Mouse (Mus musculus) hindbrain, embryonic 11.5 days (tissue): ENCODE measurements around the gene Baz1a. TPM values are rescaled to one million over a fixed set of nuclear protein-coding genes. Genes with fewer than 3 reads are reported as not detected.

Experiments used
- ATAC-seq: fragments of 200-750 bp; cut with Nextera tagmentation; 2 replicates; pipeline ENCODE4 v1.8.0; 2017; ENCODE audit warnings: mild to moderate bottlenecking, moderate TSS enrichment, moderate library complexity; ENCODE audit not compliant: low FRiP score
- DNase-seq: peaks from one replicate; pipeline ENCODE4 v3.0.0-alpha.2; 2015; ENCODE audit warnings: low spot score
- H3K27ac ChIP-seq: fragments of 300-500 bp; sonication (generic); 2 replicates; pipeline ENCODE4 v1.5.1; 2014; ENCODE audit warnings: mild to moderate bottlenecking, low read depth, low read length
- H3K27me3 ChIP-seq: fragments of 300-500 bp; sonication (generic); 2 replicates; pipeline ENCODE4 v1.6.1; 2014; ENCODE audit warnings: mild to moderate bottlenecking, low read length, moderate library complexity, mixed read lengths; ENCODE audit not compliant: control insufficient read depth, insufficient read depth
- H3K36me3 ChIP-seq: fragments of 300-500 bp; sonication (generic); 2 replicates; pipeline ENCODE4 v1.6.1; 2014; ENCODE audit warnings: mild to moderate bottlenecking, low read length, moderate library complexity, mixed read lengths; ENCODE audit not compliant: control insufficient read depth, insufficient read depth
- H3K4me1 ChIP-seq: fragments of 300-500 bp; sonication (generic); replicated peaks from 2 replicates; pipeline ENCODE4 v1.6.1; 2014; ENCODE audit warnings: low read length, mixed read lengths; ENCODE audit not compliant: control insufficient read depth, insufficient read depth
- H3K4me2 ChIP-seq: fragments of 300-500 bp; sonication (generic); replicated peaks from 2 replicates; pipeline ENCODE4 v1.6.1; 2014; ENCODE audit warnings: mild to moderate bottlenecking, low read depth, low read length
- H3K4me3 ChIP-seq: fragments of 300-500 bp; sonication (generic); 2 replicates; pipeline ENCODE4 v1.5.1; 2014; ENCODE audit warnings: low read depth, low read length
- H3K9ac ChIP-seq: fragments of 300-500 bp; sonication (generic); 2 replicates; pipeline ENCODE4 v1.6.1; 2014; ENCODE audit warnings: low read depth, low read length
- H3K9me3 ChIP-seq: fragments of 300-500 bp; sonication (generic); 2 replicates; pipeline ENCODE4 v1.6.1; 2016; ENCODE audit warnings: low read length; ENCODE audit not compliant: control insufficient read depth
- WGBS: fragments of 180-500 bp; shearing (Covaris S2); extraction: QIAGEN DNeasy Blood & Tissue Kit; methylation state at CpG from one replicate; pipeline ENCODE4 v1.1.7; 2014; 5-methylcytosine and 5-hydroxymethylcytosine counted together
- polyA plus RNA-seq: library from polyadenylated mRNA; unstranded; fragments of >200 nt; fragmentation: Nextera tagmentation; extraction: Ambion mirVana; gene quantifications from 2 replicates; pipeline ENCODE4 v1.2.1, GENCODE M21; 2014

Baz1a gene
- polyA plus RNA-seq, 1 experiment from 2014 or later = 42.1 TPM

GRCm38 (mm10) chr12:54999016-54999690, 15.0 kb downstream of the Baz1a start:
- Histone ChIP-seq H3K4me2 (no peak overlapping the region), H3K27me3 (no peaks in the 10 kb centered on the region), H3K36me3 (no peaks in the 10 kb centered on the region), H3K9me3 (no peaks in the 10 kb centered on the region), H3K4me3 (no peak overlapping the region), H3K27ac (no peak overlapping the region), H3K9ac (no peak overlapping the region), H3K4me1 (no peaks in the 10 kb centered on the region)
- WGBS = 80% methylated on average over 14 of the region's 14 CpGs
- DNase-seq = no peak
- ATAC-seq = no peak

GRCm38 (mm10) chr12:54998411-54998810, 15.7 kb downstream of the Baz1a start:
- 68% methylated on average over 5 of the region's 5 CpGs for WGBS
- Histone ChIP-seq H3K4me2 (no peak overlapping the region), H3K27ac (no peak overlapping the region), H3K36me3 (no peaks in the 10 kb centered on the region), H3K9me3 (no peaks in the 10 kb centered on the region), H3K4me3 (no peak overlapping the region), H3K9ac (no peak overlapping the region), H3K27me3 (no peaks in the 10 kb centered on the region), H3K4me1 (no peaks in the 10 kb centered on the region)
- DNase-seq (no peak), ATAC-seq (no peak)

DNA sequence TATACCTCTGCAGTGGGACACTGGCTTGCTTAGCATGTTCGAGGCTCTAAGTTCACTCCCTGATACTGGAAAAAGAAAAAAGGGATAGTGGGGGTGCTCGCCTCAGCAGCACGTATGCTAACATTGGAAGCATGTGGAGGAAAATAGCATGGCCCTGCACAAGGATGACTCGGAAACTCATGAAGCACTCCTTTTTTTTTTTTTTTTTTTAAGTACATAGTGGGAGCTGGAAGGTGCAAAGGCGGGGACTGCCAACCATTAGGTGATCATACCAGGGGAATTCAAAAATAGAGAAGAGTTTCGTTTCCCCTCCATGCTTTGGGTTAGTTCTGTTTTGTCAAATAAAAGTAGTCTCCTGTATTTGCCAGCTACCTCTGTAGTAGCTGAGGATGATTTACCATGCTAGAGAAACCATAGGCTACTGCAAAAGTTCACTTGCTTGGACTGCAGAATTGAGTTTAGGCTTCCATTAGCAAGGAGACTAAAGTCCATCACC, 17.1 kb downstream of the Baz1a start:
- Histone ChIP-seq H3K4me1 (no peaks in the 10 kb centered on the region), H3K36me3 (no peaks in the 10 kb centered on the region), H3K27me3 (no peaks in the 10 kb centered on the region), H3K4me2 (no peak overlapping the region), H3K27ac (no peak overlapping the region), H3K4me3 (no peak overlapping the region), H3K9me3 (no peaks in the 10 kb centered on the region), H3K9ac (no peak overlapping the region)
- DNase-seq = no peak
- WGBS = 94% methylated on average over 6 of the region's 6 CpGs
- ATAC-seq = no peak

DNA sequence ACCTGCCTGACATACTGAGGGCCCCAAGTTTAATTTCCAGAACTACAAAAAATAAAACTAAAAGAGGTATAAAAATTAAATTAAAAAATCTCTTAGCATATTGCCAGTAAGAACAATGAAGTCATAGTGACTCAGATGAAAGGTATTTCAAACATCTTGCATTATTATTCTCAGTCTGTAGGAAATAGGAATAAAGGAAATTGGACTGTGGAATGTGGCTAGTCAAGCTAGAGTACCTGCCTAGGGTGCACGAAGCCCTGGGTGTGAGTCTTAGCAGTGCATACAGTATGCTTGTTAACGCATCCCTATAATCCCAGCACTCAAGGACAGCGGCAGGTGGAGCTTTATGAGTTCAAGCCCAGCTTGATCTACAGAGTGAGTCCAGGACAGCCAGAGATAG, 18.2 kb downstream of the Baz1a start:
- no peak overlapping the region for H3K27ac ChIP-seq
- no peak overlapping the region for H3K4me3 ChIP-seq
- 86% methylated on average over 3 of the region's 3 CpGs for WGBS
- H3K27me3 ChIP-seq = no peaks in the 10 kb centered on the region
- no peaks in the 10 kb centered on the region for H3K9me3 ChIP-seq
- no peak overlapping the region for H3K9ac ChIP-seq
- DNase-seq (no peak), ATAC-seq (no peak)
- no peak overlapping the region for H3K4me2 ChIP-seq
- no peaks in the 10 kb centered on the region for H3K36me3 ChIP-seq
- no peaks in the 10 kb centered on the region for H3K4me1 ChIP-seq

- Histone ChIP-seq H3K9me3 (no peaks in the 10 kb centered on the region), H3K27ac (no peak overlapping the region), H3K4me3 (no peak overlapping the region), H3K27me3 (no peaks in the 10 kb centered on the region), H3K4me1 (no peaks in the 10 kb centered on the region), H3K36me3 (no peaks in the 10 kb centered on the region), H3K4me2 (no peak overlapping the region), H3K9ac (no peak overlapping the region)
- 96% methylated on average over 4 of the region's 4 CpGs for WGBS
- DNase-seq (no peak), ATAC-seq (no peak)
Measured at GRCm38 (mm10) chr12:54994418-54994817, 19.7 kb downstream of the Baz1a start.

DNA sequence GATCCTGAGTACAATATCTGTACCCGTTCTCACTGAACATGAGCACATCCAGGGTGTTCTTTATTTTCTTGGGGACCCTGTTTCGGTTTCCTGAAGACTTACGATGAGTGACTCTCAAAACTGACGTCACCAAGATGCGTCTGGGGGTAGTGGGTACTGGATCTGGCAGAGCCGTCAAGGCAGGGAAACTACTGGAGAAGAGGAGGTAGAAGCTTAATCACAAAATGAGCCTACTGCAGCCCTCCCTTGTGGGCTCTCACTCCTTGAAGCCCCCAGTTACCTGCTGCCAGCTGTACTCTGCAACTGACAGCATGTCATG, 20.1 kb downstream of the Baz1a start:
- ATAC-seq = no peak
- Histone ChIP-seq H3K4me2 (no peak overlapping the region), H3K9ac (no peak overlapping the region)

DNA sequence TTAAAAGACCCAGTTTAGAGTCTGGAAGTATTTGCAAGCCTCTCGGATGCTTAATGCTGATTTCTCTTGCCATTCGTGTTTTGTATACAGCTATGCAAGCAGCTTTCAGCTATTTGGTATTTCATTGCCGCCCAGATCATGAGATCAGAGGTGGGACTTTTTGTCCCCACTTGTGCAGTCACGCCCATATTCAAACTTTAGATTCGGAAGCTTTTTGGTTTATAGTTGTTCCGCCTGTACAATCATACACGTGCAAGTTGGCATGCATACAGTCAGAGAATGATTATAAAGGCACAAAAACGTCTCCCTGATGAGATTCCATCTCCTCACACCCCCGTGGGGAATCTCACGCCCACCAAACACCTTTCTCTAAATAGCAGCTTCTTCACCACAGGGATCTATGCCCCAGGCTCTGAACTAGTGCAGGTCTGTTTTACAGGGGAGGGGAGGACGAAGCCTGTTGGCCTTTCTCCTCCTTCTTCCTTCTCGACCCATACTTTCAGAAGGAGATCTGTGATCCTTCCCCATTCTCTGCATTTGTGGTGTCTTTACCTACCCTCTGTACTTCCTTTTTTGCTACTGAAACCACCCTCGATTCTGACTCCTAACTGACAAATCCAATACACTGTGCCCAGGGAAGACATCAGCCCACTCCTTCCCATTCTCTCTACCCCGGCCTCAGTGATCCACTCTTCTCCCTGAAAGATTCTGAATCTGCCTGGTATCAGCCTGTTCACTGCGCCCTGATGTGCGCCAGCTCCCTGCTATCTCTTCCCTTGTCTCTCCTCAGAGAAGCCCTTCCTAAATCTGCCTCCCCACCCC, 20.7 kb downstream of the Baz1a start:
- WGBS = 68% methylated on average over 16 of the region's 16 CpGs

More for the DNA sequence above, 20.1 kb downstream of the Baz1a start:
- 82% methylated on average over 6 of the region's 6 CpGs for WGBS
- H3K4me1 ChIP-seq = no peaks in the 10 kb centered on the region
- no peak for DNase-seq
- no peak overlapping the region for H3K4me3 ChIP-seq
- H3K9me3 ChIP-seq = no peaks in the 10 kb centered on the region
- H3K27ac ChIP-seq = no peak overlapping the region
- H3K27me3 ChIP-seq = no peaks in the 10 kb centered on the region
- no peaks in the 10 kb centered on the region for H3K36me3 ChIP-seq

DNA sequence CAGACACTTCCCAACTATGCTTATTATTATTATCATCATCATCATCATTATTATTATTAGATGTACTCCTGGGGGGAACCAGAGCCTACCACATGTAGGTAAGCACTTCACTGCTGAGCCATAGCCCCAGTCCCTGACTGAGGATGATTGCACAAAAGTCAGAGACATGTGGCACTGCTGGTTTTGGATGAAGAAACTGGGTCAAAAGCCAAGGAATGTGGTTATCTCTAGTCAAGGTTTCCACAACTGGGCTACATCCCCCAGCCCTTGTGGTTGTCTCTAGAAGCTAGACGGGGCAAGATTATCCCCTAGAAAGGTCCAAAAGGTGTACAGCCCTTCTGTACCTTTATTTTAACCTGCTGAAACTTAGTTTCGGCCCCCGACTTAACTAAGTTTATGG, 21.3 kb downstream of the Baz1a start:
- Histone ChIP-seq H3K36me3 (no peaks in the 10 kb centered on the region), H3K4me1 (no peaks in the 10 kb centered on the region), H3K9ac (no peak overlapping the region), H3K4me2 (no peak overlapping the region), H3K4me3 (no peak overlapping the region), H3K27ac (no peak overlapping the region), H3K27me3 (no peaks in the 10 kb centered on the region), H3K9me3 (no peaks in the 10 kb centered on the region)
- WGBS = 92% methylated on average over 3 of the region's 3 CpGs
- no peak for DNase-seq
- ATAC-seq = no peak

More for the DNA sequence above, 20.7 kb downstream of the Baz1a start:
- no peak for ATAC-seq
- H3K4me1 ChIP-seq = no peaks in the 10 kb centered on the region
- H3K9ac ChIP-seq = no peak overlapping the region
- H3K9me3 ChIP-seq = no peaks in the 10 kb centered on the region
- no peak overlapping the region for H3K4me3 ChIP-seq
- H3K27ac ChIP-seq = no peak overlapping the region
- H3K36me3 ChIP-seq = no peaks in the 10 kb centered on the region
- no peak overlapping the region for H3K4me2 ChIP-seq
- no peaks in the 10 kb centered on the region for H3K27me3 ChIP-seq
- no peak for DNase-seq
